Mouse (Mus musculus) layer of hippocampus, postnatal 25 days (tissue): ENCODE measurements at regions not wholly inside any gene's neighbourhood (a gene's known extent, or its start where the extent isn't known, plus 50 kb on each side); places are given as distances from the start of the nearest gene placed in this dataset.
"Not testable (repeated sequence)": the region's sequence is repeated elsewhere in the genome, so short reads cannot be mapped to it uniquely, and the experiment has no call there.

Experiments
- DNase-seq, 2 experiments: peaks; one replicate each; pipeline ENCODE4 v3.0.0; 2022; ENCODE audit warnings: mixed read lengths in 2 of 2, low spot score in 1 of 2; ENCODE audit errors: extremely low spot score in 1 of 2

DNA sequence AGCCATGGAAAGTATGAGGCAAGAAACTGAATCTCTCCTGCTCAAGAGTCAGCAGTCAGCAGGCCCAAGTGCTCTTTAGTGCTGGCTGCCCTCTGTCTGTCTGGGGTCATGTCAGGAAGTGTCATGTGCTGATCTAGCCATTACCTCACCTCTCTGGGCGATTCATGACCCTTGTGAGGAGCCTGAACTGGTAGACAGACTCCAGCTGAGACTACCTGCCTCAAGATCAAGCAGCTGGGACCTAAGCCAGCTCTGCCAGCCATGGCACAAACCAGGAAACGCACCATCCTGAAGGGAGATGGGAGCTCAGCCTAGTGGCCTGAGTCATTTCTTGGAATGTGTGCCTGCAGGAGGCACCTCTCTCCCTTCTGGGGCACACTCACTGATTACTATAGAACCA is 221.2 kb upstream of the Sesn3 start:
- no peak for DNase-seq

DNA sequence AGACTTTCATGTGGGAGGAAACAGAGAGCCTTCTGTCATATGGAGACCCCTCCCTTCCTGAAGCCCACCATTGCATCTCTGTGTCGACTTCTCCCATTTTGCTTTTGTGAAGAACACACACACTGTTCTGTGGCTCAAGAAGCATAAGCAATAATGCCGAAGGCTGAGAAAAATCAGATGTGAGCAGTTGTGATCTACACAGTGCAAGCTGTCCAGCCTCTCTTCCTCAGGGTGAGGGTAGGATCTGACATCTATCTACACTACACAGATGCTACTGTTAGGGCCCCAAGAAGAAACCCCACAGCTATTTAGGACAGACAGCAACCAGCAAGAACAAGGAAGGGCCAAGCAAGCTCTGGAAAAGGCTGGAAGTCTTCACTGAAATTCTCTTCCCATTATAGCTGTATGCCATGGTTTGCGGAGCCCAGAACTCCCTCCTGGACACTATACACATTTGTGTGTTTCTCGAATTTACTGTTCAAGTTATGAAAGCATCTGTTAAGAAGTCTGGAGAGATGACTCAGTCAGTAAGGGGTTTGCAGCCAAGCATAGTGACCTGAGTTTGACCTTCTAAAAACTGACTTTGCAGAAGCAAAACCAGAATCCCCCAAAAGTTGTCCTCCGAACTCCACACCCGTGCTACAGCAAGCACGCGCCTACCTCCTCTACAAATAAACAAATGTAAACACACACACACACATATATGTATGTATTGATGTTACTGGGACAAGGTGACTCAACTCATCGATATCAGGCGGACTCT is 218.3 kb upstream of the Sesn3 start:
- no peak for DNase-seq

DNA sequence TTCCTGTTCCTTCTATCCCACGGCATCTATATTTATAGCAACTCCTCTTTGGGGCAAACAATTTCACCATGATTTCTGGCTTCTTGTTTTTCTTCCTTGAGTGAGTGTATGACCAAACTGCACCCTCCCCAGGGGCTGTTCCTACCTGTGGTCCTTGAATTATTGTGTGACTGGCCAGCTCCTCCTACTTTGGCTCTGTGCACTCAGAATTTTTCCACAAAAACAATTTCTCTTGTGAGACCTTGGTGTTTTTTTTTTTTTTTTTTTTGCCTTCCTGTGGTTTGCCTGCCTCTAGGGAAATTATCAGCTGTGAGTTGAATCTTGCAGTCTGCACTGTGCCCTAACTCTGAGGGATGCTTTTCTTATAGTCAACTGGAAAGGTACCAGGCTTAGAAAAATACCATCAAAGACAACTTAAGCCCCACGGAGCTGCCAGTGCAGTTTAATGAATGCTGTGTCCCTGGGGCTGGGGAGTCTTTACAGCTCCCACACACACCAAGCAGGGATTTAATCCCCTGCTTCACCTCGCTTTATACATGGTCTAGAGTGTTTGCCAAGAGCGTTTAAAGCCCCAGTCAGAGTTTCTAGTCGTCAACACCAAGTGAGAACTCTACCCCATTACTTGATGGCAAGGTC is 216.2 kb upstream of the Sesn3 start:
- no peak for DNase-seq

DNA sequence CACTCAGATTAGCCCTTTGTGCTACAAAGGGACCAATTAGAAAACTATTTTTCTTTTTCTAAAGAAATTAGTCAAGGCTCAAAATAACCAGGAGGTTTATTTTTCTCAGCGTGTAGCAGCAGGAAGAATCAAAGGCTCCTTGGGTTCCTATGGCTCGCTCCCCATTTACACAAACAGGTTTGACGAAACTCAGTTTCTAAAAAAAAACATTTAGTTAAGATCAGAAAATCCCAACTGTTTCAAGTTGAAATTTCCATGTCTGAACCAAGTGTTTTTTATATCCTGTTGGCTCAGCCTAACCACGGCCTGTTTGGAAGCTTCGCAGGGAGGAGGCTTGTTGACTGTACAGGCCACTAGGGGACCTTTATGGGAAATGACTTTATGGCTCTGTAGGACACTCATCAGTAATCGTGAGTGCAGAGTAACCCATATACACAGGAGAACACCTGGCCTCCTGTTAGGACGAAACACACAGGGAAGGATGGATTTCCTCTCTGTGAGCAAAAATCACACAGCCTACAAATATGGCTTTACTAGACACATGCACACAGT is 215.6 kb upstream of the Sesn3 start:
- no peak for DNase-seq

DNA sequence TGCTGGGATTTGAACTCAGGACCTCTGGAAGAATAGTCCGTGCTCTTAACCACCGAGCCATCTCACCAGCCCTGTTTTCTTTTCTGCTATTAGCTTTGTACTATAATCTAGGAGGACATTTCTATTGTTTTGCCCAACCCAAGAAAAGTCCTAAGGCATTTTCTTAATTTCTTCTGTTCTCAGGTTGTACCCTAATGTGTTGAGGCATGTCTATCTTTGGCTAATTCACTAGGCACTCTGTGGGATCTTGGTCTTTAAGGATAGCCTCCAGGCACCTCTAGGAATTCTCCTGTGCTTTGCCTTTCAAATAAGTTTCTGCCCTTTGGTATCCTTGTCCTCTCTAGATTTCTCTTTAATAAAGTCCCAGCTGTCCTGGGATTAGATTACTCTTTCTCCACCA is 214.6 kb upstream of the Sesn3 start:
- DNase-seq = no peak

DNA sequence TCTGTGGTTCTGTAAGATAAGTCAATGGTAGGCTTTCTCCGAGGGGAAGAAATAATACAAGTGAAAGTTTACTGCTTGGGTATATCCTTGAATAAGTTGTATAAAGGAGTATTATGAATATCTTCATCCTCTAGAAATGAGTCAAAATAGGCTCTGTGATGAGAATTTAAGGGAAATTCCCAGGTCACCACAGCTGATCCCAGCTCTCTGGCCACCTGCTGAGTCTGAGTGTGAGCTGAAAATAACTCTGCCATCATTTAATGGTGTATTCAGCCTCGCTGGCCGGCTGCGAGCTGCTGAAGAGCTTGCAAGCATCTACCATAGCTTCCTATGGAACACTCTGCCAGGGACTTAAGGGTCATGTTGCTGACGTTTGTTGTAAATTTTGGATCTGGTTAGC is 213.5 kb upstream of the Sesn3 start:
- no peak for DNase-seq

DNA sequence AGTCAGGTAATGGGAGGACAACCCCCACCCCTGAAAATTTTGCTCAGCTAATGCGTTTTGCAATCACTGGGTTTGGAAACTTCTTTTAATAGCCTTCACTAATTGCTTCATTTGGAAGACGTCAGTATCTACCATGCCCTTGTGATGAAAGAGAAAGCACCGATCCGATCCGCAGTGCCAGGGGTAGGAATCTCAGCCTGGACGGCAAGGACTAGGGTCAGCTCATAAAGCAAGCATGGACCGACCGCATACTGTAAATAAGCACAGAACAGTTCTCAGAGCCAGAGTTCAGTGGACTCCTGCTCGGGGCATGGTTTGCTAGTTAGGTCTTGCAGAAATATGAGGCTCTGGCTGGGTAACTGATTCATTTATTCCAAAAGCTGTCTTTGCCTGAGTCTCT is 213.0 kb upstream of the Sesn3 start:
- DNase-seq = no peak

DNA sequence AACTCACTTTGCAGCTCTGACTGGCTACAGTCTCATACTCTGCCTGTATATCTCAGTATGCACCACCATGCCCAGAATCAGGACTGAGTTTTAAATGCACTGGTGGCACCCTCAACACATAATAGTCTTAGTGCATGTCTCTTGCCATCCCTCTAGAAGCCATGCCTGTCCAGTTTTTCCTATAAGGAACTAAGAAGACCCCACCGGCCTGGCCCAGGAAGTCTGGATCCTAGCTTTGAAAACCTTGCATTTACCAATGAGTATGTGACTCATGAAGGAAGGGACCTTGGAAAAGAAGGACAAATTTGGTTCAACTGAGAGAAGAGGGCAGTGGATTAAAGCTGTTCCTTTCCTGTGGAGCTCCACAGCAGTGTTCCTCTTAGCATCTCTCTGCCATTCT is 212.2 kb upstream of the Sesn3 start:
- DNase-seq = no peak

DNA sequence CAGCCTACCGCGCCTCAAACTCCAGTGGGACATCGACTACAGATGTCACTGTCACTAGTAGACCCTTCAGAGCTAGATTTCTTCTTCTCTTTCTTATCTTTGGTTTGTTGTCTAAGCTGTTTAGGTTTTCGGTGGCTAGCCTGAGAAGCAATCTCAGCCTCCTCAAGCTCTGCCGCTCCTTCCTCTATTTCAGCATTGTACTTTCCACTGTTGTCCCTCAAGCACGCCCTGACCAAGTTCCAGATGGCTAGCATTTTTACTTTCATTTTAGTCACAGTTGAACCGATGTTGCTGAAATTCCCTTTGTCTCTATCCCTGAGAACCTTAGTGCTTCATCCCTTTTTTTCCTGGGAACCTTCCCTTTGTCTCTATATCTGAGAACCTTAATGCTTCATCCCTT is 208.1 kb upstream of the Sesn3 start:
- DNase-seq = not testable (repeated sequence)

DNA sequence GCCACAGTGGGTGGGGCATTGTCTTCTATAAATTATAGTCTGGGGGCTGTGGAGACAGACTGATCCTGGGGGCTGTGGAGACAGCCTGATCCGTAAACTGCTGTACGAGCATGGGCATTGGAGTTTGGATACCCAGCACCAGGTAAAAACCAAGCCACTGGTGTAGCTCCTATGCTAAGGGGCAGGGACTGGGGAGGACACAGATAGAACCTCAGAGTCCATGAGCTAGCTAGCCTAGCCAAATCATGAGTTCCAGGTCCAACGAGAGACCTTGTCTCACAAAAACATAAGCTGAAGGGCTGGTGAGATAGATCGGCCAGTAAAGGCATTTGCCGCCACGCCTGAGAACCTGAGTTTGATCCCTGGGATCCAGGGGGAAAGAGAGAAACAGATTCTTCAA is 205.8 kb upstream of the Sesn3 start:
- DNase-seq = no peak

DNA sequence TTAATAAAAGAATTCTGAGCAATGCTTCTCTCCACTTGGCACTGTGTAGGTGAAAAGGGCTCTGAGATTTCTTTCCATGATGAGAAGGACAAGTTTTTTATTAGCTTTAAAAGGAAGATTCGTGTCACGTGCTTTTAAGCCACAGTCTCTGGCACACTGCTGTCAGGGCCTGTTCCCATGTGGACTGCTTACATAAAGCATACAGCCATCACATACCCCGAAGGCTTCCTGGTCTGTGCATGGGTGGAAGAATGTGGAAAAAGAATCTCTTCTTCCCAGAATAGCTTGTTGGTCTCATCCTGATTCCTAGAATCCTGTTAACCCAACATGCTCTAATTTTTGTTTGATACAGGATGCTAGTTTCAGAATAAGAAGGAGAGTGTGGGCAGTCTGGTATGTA is 205.1 kb upstream of the Sesn3 start:
- no peak for DNase-seq

DNA sequence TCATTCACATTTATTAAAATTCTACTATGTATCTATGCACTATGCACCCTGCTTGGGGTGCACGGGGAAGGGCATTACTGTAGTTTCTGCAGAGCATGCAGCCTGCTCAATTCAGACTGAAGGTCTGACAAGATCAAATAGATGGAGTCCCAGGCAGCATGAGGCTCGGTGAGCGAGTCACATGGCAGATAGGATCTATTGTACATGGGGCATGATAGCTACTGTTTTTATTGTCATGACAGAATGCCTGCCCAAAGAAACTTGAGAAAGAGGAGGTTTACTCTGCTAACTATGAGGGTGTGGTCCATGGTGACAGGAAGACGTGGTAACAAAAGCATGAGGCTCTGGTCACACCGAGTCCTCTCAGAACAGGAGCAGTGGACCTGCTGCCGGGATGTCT is 203.1 kb upstream of the Sesn3 start:
- DNase-seq = no peak

DNA sequence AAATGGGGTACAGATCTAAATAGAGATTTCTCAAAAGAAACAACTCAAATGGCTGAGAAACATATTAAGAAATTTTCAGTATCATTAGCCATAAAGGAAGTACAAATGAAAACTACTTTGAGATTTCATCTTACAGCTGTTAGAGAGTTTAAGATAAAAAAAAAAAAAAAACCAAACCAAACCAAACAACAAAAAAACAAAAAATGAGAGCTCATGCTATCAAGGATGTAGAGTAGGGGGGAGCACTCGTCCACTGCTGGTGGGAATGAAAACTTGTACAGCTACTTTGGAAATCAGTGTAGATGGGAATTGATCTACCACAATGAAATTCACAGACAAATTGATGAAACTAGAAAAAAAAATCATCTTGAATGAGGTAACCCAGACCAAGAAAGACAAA is 201.9 kb upstream of the Sesn3 start:
- no peak for DNase-seq

DNA sequence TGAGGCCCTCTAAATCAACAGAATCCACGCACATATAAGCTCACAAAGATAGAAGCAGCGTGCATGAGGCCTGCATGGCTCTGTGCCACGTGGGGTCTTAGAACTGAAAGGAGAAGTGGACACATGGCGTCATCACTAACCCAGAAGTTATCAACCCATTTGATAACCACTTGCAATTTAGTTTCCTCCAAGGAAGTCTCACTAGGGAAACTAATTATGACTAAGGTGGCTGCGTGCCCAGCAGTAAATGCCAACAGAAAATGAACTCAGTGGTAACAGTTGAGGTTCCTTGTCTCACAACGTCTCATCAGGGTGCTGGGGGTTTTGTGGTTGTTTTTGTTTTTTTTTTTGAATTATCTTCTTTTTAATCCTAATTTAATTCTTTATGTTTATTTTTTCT is 200.6 kb upstream of the Sesn3 start:
- DNase-seq = no peak

DNA sequence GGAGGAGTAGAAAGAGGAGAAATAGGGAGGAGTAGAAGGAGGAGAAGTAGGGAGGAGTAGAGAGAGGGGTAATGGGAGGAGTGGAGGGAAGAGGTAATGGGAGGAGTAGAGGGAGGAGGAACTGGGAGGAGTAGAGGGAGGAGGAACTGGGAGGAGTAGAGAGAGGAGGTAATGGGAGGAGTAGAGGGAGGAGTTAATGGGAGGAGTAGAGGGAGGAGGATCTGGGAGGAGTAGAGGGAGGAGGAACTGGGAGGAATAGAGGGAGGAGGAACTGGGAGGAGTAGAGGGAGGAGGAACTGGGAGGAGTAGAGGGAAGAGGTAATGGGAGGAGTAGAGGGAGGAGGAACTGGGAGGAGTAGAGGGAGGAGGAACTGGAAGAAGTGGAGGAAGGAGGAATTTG is 200.0 kb upstream of the Sesn3 start:
- DNase-seq = not testable (repeated sequence)

DNA sequence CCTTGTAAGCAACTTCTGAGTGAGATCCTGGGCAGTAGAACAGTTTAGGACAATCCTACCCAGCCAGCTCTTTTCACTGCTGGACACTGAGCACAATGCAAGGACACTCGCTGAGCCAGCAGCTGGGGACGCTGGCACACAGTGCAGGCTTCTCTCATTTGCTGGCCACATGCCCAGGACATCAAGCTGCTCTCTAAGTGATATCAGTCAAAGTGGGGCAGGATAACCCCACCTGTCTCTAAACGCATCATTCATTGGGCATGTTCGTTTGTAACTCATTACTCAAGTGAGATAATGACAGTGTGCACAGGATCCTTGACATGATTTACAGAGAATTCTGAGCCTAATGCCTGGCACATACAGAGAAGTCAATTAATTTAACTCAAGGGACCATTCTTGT is 199.4 kb upstream of the Sesn3 start:
- DNase-seq = peak in 1 of 2 experiments; percentile 41

DNA sequence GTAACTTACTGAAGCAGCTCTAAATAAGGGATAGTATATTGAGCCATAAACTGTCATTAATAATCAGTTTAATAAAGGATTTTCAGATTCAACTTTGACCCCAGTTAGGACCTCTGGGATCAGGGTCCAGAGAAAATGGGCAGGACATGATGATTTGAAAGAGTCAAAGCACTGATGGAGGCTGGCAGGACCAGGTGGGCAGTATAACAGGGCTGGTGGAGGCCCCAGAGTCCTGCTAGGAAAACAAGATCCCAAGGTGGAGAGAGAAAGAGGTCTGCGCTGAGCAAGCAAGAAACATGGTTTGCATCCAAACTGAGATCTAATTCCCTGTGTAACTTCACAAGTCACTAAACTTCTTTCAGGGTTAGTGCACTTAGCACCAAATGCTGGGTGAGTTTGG is 199.0 kb upstream of the Sesn3 start:
- DNase-seq = no peak

DNA sequence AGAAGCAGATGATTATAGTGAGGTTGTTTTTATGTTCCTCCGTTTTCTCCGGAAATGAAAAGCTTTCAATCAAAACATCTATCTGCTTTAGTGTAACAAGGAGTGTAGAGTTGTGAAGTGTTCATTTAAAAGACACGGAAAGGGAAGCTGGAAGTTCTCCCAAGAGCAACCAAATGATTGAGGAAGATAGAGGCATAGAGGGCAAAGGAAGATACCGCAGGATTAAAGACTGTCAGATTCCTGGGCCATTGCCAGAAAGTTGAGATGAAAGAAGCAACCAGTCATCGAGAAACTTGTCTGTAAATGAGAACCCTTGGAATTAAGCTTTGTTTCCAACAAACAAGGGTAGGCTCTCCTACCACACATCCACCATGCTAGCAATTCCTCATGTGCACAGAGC is 198.1 kb upstream of the Sesn3 start:
- no peak for DNase-seq

DNA sequence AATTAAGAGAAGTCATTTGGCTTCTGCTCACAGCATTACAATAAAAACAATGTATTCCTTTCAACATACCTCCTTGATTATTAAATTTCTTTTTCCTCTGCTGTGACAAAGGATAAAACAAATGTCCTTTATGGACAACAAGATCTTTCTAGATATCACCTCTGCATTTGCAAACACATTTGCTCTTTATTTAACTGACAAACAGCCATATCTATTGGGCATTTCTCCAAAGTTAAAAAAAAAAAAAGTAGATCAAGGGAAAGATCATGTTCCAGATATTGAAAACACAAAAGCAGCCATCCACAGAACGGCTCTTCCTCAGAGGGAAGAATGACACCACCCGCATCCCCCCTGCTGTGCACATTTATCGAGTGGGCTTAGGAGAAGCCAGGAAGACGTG is 193.7 kb upstream of the Sesn3 start:
- DNase-seq = no peak

DNA sequence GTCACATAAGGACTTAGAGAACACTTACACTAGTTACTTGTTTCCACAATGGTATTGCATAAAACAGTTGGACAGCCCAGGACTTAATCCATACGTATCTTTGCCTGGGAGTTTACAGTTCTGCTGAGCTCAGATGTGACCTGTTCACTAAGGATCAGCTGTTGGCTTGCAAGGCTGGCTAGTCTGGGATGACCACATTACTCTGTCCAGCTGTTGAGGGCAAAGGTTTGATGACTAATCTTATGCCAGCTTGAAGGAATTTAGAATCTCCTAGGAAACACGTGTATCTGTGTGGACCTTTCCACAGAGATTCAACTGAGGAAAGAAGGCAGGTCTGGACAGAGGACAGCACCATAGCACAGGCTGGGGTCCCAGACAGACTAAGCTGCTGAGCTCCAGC is 188.7 kb upstream of the Sesn3 start:
- no peak for DNase-seq

DNA sequence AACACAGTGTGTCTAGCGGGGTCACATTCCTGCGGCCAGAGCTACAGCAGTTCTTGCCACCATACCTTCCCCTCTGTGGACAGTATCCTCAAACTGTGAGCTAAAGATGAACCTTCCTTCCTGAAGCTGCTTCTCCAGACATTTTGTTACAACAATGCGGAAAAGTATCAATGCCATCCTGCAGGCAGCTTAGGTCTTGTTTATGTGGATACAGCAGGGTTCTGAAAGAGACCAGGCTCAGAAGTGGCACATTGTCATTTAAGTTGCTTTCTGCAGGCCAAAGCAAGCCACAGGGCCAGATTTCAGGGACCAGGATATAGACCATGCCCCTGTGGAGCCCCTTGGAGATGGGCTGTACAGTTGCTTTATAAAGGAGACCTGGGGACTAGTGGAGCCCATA is 188.3 kb upstream of the Sesn3 start:
- no peak for DNase-seq

DNA sequence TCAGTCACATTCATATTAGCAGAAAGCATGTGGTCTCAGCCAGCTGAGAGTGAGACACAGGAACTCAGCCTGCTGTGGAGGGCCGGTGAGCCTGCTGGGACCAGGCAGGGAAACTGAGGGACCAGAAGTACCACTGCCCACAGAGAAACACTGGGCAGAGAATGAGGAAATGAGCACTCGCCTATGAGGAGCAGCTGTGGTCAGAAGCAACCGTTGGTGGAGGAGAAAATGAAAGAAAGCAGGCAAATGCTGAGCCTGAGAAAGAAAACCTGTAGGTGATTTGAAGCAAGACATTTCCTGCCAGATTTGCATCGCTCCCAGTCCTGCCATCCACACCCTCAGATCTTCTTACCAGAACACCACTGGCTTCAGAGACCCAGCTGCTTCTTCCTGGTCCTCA is 187.0 kb upstream of the Sesn3 start:
- DNase-seq = no peak
